ENCODE assay signal across 9 mouse cellular contexts in the genomic region with DNA sequence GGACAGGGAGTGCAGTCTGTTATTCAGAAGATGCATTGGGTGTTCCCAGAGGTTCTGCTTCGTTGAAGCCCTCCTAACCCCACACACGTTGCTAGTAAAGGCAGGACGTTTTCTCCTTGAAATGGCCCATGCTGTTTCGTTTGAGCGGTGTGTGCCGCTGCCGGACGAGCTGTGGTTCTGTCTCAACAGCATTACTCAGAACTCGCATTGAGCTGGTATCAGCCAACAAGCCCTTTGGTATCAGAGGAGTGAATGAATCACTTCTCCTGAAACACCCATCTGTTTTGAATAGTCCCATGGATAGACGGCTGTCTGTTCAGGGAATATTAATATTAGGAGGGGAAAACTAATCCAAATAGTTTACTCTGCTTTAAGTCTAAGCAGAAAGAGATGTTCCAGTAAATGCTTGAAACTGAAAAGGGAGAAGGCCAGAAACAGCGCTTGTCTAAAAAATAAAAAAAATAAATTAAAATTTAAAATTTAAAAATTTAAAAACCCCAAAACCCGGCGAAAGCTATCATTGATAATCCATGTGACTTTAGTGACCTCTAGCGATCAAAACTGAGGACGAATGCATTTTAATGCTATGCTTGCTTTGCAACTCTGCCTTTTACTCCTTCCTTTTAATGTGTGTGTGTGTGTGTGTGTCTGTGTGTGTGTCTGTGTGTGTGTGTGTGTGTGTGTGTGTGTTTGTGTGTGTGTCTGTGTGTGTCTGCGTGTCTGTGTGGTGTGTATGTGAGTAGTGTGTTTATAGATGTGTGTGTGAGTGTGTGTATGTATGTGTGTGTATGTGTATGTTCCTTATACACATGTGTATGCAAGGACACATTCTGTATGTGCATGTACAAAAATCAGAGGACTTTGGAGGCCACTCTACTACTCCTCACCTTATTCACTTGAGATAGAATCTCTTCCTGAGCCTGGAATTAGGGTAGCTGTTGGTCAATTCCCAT. TPM values are rescaled to one million over a fixed set of nuclear protein-coding genes. Genes with fewer than 3 reads are reported as not detected.
DNase-seq lines count a peak whose midpoint lies in the region; ATAC-seq lines count a peak whose summit lies in the region.
"Had no signal": no experiment of that assay in that cellular context is flagged by ENCODE, and none has a peak within 500 bp of the region (broad histone marks: within the 10 kb centered on the region; RNA-seq: fewer than 3 reads in every experiment).

No protein-coding gene starts in this region.

- no peak overlapping the region for H3K9ac ChIP-seq in hindbrain, embryonic 12.5 days
- H3K9ac ChIP-seq in limb, embryonic 15.5 days = no peak overlapping the region
- H3K9ac ChIP-seq: liver, embryonic 15.5 days had no signal

- no peak overlapping the region for H3K27ac ChIP-seq in hindbrain, embryonic 12.5 days
- no peak overlapping the region for H3K27ac ChIP-seq in limb, embryonic 15.5 days
- H3K27ac ChIP-seq: liver, embryonic 15.5 days had no signal

- H3K9me3 ChIP-seq in hindbrain, embryonic 12.5 days (replicated peaks) = no peaks in the 10 kb centered on the region
- no peaks in the 10 kb centered on the region for H3K9me3 ChIP-seq in limb, embryonic 15.5 days
- H3K9me3 ChIP-seq: liver, embryonic 15.5 days had no signal

- H3K36me3 ChIP-seq in hindbrain, embryonic 12.5 days = no peaks in the 10 kb centered on the region
- H3K36me3 ChIP-seq in limb, embryonic 15.5 days = no peaks in the 10 kb centered on the region
- H3K36me3 ChIP-seq: liver, embryonic 15.5 days had no signal

- ATAC-seq in hindbrain, embryonic 12.5 days (ENCODE audit: low FRiP score) = no peak
- no peak for ATAC-seq in limb, embryonic 15.5 days (ENCODE audit: insufficient number of reproducible peaks, low FRiP score, low TSS enrichment, low read depth)

- WGBS in hindbrain, embryonic 12.5 days = 38% methylated on average over 16 of the region's 16 CpGs
- 28% methylated on average over 16 of the region's 16 CpGs for WGBS in limb, embryonic 15.5 days

- no peaks in the 10 kb centered on the region for H3K4me1 ChIP-seq in hindbrain, embryonic 12.5 days
- peaks cover 3% of the 10 kb centered on the region; the same call in 1 of the 2 replicates for H3K4me1 ChIP-seq in limb, embryonic 15.5 days
- H3K4me1 ChIP-seq: liver, embryonic 15.5 days had no signal

- H3K4me3 ChIP-seq in hindbrain, embryonic 12.5 days = no peak overlapping the region
- peak overlapping the region; percentile 10; the same call in 1 of the 2 replicates for H3K4me3 ChIP-seq in limb, embryonic 15.5 days
- H3K4me3 ChIP-seq: liver, embryonic 15.5 days had no signal

- DNase-seq in heart, adult 18-20 months = peak; percentile 3 to 43
- no peak for DNase-seq in heart, adult 8-10 months (ENCODE audit: low spot score)
- DNase-seq in B cell, adult 2 months = peak; percentile 16 to 32
- peak; percentile 32 for DNase-seq in adrenal gland, postnatal 14 days
- DNase-seq in retina, postnatal 1 day = peak; percentile 46
- DNase-seq in urinary bladder, postnatal 14 days (ENCODE audit: low spot score) = no peak

- no peaks in the 10 kb centered on the region for H3K27me3 ChIP-seq in hindbrain, embryonic 12.5 days
- 0 out of 2 replicates have a peak, but pooled peaks cover 3% of the 10 kb centered on the region for H3K27me3 ChIP-seq in limb, embryonic 15.5 days

- peak overlapping the region; percentile 19; the same call in 1 of the 2 replicates for H3K4me2 ChIP-seq in hindbrain, embryonic 12.5 days (replicated peaks)
- peak overlapping the region; percentile 32 for H3K4me2 ChIP-seq in limb, embryonic 15.5 days
- H3K4me2 ChIP-seq: liver, embryonic 15.5 days had no signal

RNA-seq across cellular contexts. Expression of a gene that starts 10.5 kb away (rescaled TPM):
- total RNA-seq in heart, adult 18-20 months (2021) = under 1 TPM; 0.15 to 0.44 TPM
- under 1 TPM in 3 of 4 experiments, not detected in 1; 0.22 to 0.54 (median 0.52) TPM for total RNA-seq in heart, adult 8-10 months (2022)
- 4.1 and 16.8 TPM in 2 replicates for total RNA-seq in adrenal gland, postnatal 14 days (2021)
- 4.8 and 6.3 TPM in 2 replicates for polyA plus RNA-seq in hindbrain, embryonic 12.5 days (2016; fragmentation: Nextera tagmentation; extraction: Ambion mirVana)
- polyA plus RNA-seq in limb, embryonic 15.5 days (2015; fragmentation: Nextera tagmentation; extraction: Ambion mirVana) = 5.7 and 9.4 TPM in 2 replicates

Comparison
In these comparisons a context has a peak if more than half of its experiments do, and no peak if none do; other contexts are left out.
1. DNase-seq: peak in heart, adult 18-20 months (2 of 2), B cell, adult 2 months (2 of 2), adrenal gland, postnatal 14 days (single experiment) and retina, postnatal 1 day (single experiment); none in heart, adult 8-10 months (single experiment) and urinary bladder, postnatal 14 days (single experiment).